Mouse (Mus musculus) lung, embryonic 14.5 days (tissue): Measurements from ENCODE around the gene Tfrc. TPM values are rescaled to one million over a fixed set of nuclear protein-coding genes. Genes with fewer than 3 reads are reported as not detected.
A peak's percentile ranks its signal among the peaks of the same experiment; 100 is the strongest.

Source experiments
- ATAC-seq: fragments of 200-750 bp; cut with Nextera tagmentation; 2 replicates; pipeline ENCODE4 v1.8.0; 2017; ENCODE audit warnings: mild to moderate bottlenecking, moderate TSS enrichment, moderate library complexity; ENCODE audit not compliant: insufficient read depth
- DNase-seq: peaks from one replicate; pipeline ENCODE4 v3.0.0-alpha.2; 2015
- H3K27ac ChIP-seq: fragments of 300-500 bp; sonication (generic); 2 replicates; pipeline ENCODE4 v1.5.1; 2014; ENCODE audit warnings: low read depth, mild to moderate bottlenecking, moderate library complexity
- H3K27me3 ChIP-seq: fragments of 300-500 bp; sonication (generic); 2 replicates; pipeline ENCODE4 v1.6.1; 2014; ENCODE audit warnings: low read length, control low read depth; ENCODE audit not compliant: insufficient read depth
- H3K36me3 ChIP-seq: fragments of 300-500 bp; sonication (generic); 2 replicates; pipeline ENCODE4 v1.6.1; 2014; ENCODE audit warnings: control low read depth; ENCODE audit not compliant: insufficient read depth
- H3K4me1 ChIP-seq: fragments of 300-500 bp; sonication (generic); 2 replicates; pipeline ENCODE4 v1.6.1; 2014; ENCODE audit warnings: antibody characterized with exemption, control low read depth; ENCODE audit not compliant: insufficient read depth
- H3K4me2 ChIP-seq: fragments of 300-500 bp; sonication (generic); 2 replicates; pipeline ENCODE4 v1.6.1; 2014; ENCODE audit warnings: mild to moderate bottlenecking
- H3K4me3 ChIP-seq: fragments of 300-500 bp; sonication (generic); 2 replicates; pipeline ENCODE4 v1.5.1; 2014; ENCODE audit warnings: low read depth, low read length
- H3K9ac ChIP-seq: fragments of 300-500 bp; sonication (generic); 2 replicates; pipeline ENCODE4 v1.6.1; 2014
- H3K9me3 ChIP-seq: fragments of 300-500 bp; sonication (generic); 2 replicates; pipeline ENCODE4 v1.6.1; 2016; ENCODE audit warnings: low read depth, low read length, control low read depth
- CTCF ChIP-seq: IDR thresholded peaks from 2 replicates; pipeline ENCODE4 v1.5.1; 2016; ENCODE audit warnings: antibody characterized with exemption, low read depth
- WGBS: fragments of 180-500 bp; shearing (Covaris S2); extraction: QIAGEN DNeasy Blood & Tissue Kit; methylation state at CpG from one replicate; pipeline ENCODE4 v1.1.7; 2014; 5-methylcytosine and 5-hydroxymethylcytosine counted together
- polyA plus RNA-seq: library from polyadenylated mRNA; unstranded; fragments of >200 nt; fragmentation: Nextera tagmentation; extraction: Ambion mirVana; gene quantifications from 2 replicates; pipeline ENCODE4 v1.2.1, GENCODE M21; 2014

The Tfrc gene
- polyA plus RNA-seq, 1 experiment from 2014 or later, result 71.2 TPM

- peaks cover 58% of the 10 kb centered on the region for H3K36me3 ChIP-seq
- peaks cover 34% of the 10 kb centered on the region for H3K4me1 ChIP-seq
- H3K9me3 ChIP-seq, result no peaks in the 10 kb centered on the region
- no peak for TF ChIP-seq CTCF
- 73% methylated on average over 10 of the region's 10 CpGs for WGBS
- DNase-seq, result no peak
- H3K9ac ChIP-seq, result no peak overlapping the region
- ATAC-seq, result no peak
- H3K4me2 ChIP-seq, result no peak overlapping the region
- H3K4me3 ChIP-seq, result no peak overlapping the region
- no peaks in the 10 kb centered on the region for H3K27me3 ChIP-seq
- H3K27ac ChIP-seq, result peak overlapping the region; percentile 91
These were observed 59.3 kb downstream of the Tfrc start for GRCm38 (mm10) chr16:32668030-32668429.

GRCm38 (mm10) chr16:32668472-32668871 lies 59.8 kb downstream of the Tfrc start:
- ATAC-seq (no peak), DNase-seq (no peak)
- Histone ChIP-seq H3K4me1 (peaks cover 30% of the 10 kb centered on the region), H3K4me2 (no peak overlapping the region), H3K9me3 (no peaks in the 10 kb centered on the region), H3K9ac (no peak overlapping the region), H3K4me3 (no peak overlapping the region), H3K36me3 (peaks cover 63% of the 10 kb centered on the region), H3K27me3 (no peaks in the 10 kb centered on the region), H3K27ac (no peak overlapping the region)
- WGBS, result 63% methylated on average over 4 of the region's 4 CpGs
- peak; percentile 46 for TF ChIP-seq CTCF

GRCm38 (mm10) chr16:32669243-32669642 lies 60.5 kb downstream of the Tfrc start:
- ATAC-seq (no peak), DNase-seq (no peak)
- no peaks in the 10 kb centered on the region for H3K27me3 ChIP-seq
- peaks cover 68% of the 10 kb centered on the region for H3K36me3 ChIP-seq
- H3K9ac ChIP-seq, result no peak overlapping the region
- H3K4me1 ChIP-seq, result peaks cover 27% of the 10 kb centered on the region
- WGBS, result 85% methylated on average over 10 of the region's 10 CpGs
- H3K4me2 ChIP-seq, result no peak overlapping the region
- H3K9me3 ChIP-seq, result no peaks in the 10 kb centered on the region
- no peak overlapping the region for H3K4me3 ChIP-seq
- no peak overlapping the region for H3K27ac ChIP-seq
- no peak for TF ChIP-seq CTCF

GRCm38 (mm10) chr16:32670354-32671124 lies 61.8 kb downstream of the Tfrc start:
- Histone ChIP-seq H3K9ac (no peak overlapping the region), H3K4me3 (no peak overlapping the region), H3K9me3 (no peaks in the 10 kb centered on the region), H3K27me3 (no peaks in the 10 kb centered on the region), H3K27ac (no peak overlapping the region), H3K36me3 (peaks cover 77% of the 10 kb centered on the region), H3K4me1 (peaks cover 24% of the 10 kb centered on the region), H3K4me2 (no peak overlapping the region)
- TF ChIP-seq CTCF, result no peak
- no peak for DNase-seq
- ATAC-seq, result no peak
- 80% methylated on average over 10 of the region's 10 CpGs for WGBS

GRCm38 (mm10) chr16:32671206-32671887 lies 62.6 kb downstream of the Tfrc start:
- Histone ChIP-seq H3K4me2 (no peak overlapping the region), H3K4me3 (no peak overlapping the region), H3K27me3 (no peaks in the 10 kb centered on the region), H3K4me1 (peaks cover 16% of the 10 kb centered on the region), H3K36me3 (peaks cover 85% of the 10 kb centered on the region), H3K9ac (no peak overlapping the region), H3K27ac (no peak overlapping the region), H3K9me3 (no peaks in the 10 kb centered on the region)
- DNase-seq (no peak), ATAC-seq (no peak)
- WGBS, result 85% methylated on average over 13 of the region's 13 CpGs
- no peak for TF ChIP-seq CTCF

- Histone ChIP-seq H3K36me3 (peaks cover 94% of the 10 kb centered on the region), H3K9me3 (no peaks in the 10 kb centered on the region), H3K4me1 (peaks cover 7% of the 10 kb centered on the region), H3K9ac (no peak overlapping the region), H3K27ac (no peak overlapping the region), H3K4me3 (no peak overlapping the region), H3K4me2 (no peak overlapping the region), H3K27me3 (no peaks in the 10 kb centered on the region)
- TF ChIP-seq CTCF, result no peak
- 83% methylated on average over 7 of the region's 7 CpGs for WGBS
- DNase-seq, result no peak
- ATAC-seq, result no peak
These were observed 63.5 kb downstream of the Tfrc start for GRCm38 (mm10) chr16:32672250-32672649.

GRCm38 (mm10) chr16:32672861-32673560 lies 64.3 kb downstream of the Tfrc start:
- H3K9me3 ChIP-seq, result no peaks in the 10 kb centered on the region
- H3K4me1 ChIP-seq, result no peaks in the 10 kb centered on the region
- no peak overlapping the region for H3K27ac ChIP-seq
- no peak overlapping the region for H3K4me2 ChIP-seq
- H3K4me3 ChIP-seq, result no peak overlapping the region
- DNase-seq, result no peak
- TF ChIP-seq CTCF, result no peak
- H3K9ac ChIP-seq, result no peak overlapping the region
- WGBS, result 72% methylated on average over 13 of the region's 13 CpGs
- peaks cover 95% of the 10 kb centered on the region for H3K36me3 ChIP-seq
- no peaks in the 10 kb centered on the region for H3K27me3 ChIP-seq
- ATAC-seq, result no peak
